Mouse (Mus musculus) hindbrain, embryonic 12.5 days (tissue): Measurements from ENCODE around the gene Wdr66. TPM values are rescaled to one million over a fixed set of nuclear protein-coding genes. Genes with fewer than 3 reads are reported as not detected.
A peak's percentile ranks its signal among the peaks of the same experiment; 100 is the strongest.

Experiments
- ATAC-seq: fragments of 200-750 bp; cut with Nextera tagmentation; 2 replicates; pipeline ENCODE4 v1.8.0; 2017; ENCODE audit warnings: moderate TSS enrichment; ENCODE audit not compliant: low FRiP score
- H3K27ac ChIP-seq: fragments of 300-500 bp; sonication (generic); 2 replicates; pipeline ENCODE4 v1.5.1; 2016; ENCODE audit warnings: mild to moderate bottlenecking
- H3K27me3 ChIP-seq: fragments of 300-500 bp; sonication (generic); 2 replicates; pipeline ENCODE4 v1.6.1; 2016; ENCODE audit warnings: mild to moderate bottlenecking
- H3K36me3 ChIP-seq: fragments of 300-500 bp; sonication (generic); 2 replicates; pipeline ENCODE4 v1.6.1; 2016; ENCODE audit warnings: mild to moderate bottlenecking
- H3K4me1 ChIP-seq: fragments of 300-500 bp; sonication (generic); 2 replicates; pipeline ENCODE4 v1.6.1; 2016
- H3K4me2 ChIP-seq: fragments of 300-500 bp; sonication (generic); replicated peaks from 2 replicates; pipeline ENCODE4 v1.6.1; 2016; ENCODE audit warnings: mild to moderate bottlenecking
- H3K4me3 ChIP-seq: fragments of 300-500 bp; sonication (generic); 2 replicates; pipeline ENCODE4 v1.5.1; 2016; ENCODE audit warnings: mild to moderate bottlenecking
- H3K9ac ChIP-seq: fragments of 300-500 bp; sonication (generic); 2 replicates; pipeline ENCODE4 v1.6.1; 2016; ENCODE audit warnings: mild to moderate bottlenecking, moderate library complexity
- H3K9me3 ChIP-seq: fragments of 300-500 bp; sonication (generic); replicated peaks from 2 replicates; pipeline ENCODE4 v1.6.1; 2016; ENCODE audit warnings: mild to moderate bottlenecking
- whole genome bisulfite sequencing: fragments of 180-500 bp; shearing (Covaris S2); methylation state at CpG from one replicate; pipeline ENCODE4 v1.1.7; 2016; 5-methylcytosine and 5-hydroxymethylcytosine counted together
- polyA plus RNA-seq: library from polyadenylated mRNA; unstranded; fragments of >200 nt; fragmentation: Nextera tagmentation; extraction: Ambion mirVana; gene quantifications from 2 replicates; pipeline ENCODE4 v1.2.1, GENCODE M21; 2016

Gene Wdr66
- polyA plus RNA-seq, 1 experiment from 2014 or later, result 3.7 TPM

DNA sequence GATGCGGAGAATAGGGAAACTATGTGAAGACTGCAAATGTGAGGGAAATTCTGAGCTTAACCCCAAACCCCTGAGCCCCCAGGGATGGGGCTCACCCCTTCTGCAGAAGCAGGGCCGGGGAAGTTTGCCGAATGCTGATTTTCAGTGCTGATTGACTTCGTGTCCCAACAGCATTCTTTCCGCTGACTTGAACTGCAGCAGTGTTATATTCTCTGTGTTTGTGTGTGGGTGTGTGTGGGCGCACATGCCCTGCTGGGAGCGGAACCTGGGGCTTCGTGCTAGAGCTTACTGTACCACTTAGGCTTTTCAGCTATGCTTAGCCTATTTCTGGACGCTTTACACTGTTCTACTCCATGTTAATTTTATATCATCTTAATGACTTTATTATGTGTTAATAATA lies 15.5 kb upstream of the Wdr66 start:
- Histone ChIP-seq H3K36me3 (peaks cover 38% of the 10 kb centered on the region), H3K4me2 (no peak overlapping the region), H3K4me1 (no peaks in the 10 kb centered on the region), H3K9me3 (no peaks in the 10 kb centered on the region), H3K27me3 (no peaks in the 10 kb centered on the region), H3K27ac (no peak overlapping the region), H3K9ac (no peak overlapping the region), H3K4me3 (no peak overlapping the region)
- no peak for ATAC-seq
- 93% methylated on average over 9 of the region's 9 CpGs for whole genome bisulfite sequencing

- H3K9me3 ChIP-seq, result no peaks in the 10 kb centered on the region
- peaks cover 59% of the 10 kb centered on the region for H3K36me3 ChIP-seq
- no peak overlapping the region for H3K9ac ChIP-seq
- no peaks in the 10 kb centered on the region for H3K4me1 ChIP-seq
- H3K27me3 ChIP-seq, result no peaks in the 10 kb centered on the region
- no peak overlapping the region for H3K4me3 ChIP-seq
- H3K4me2 ChIP-seq, result no peak overlapping the region
- ATAC-seq, result no peak
- WGBS, result 91% methylated on average over 11 of the region's 11 CpGs
- no peak overlapping the region for H3K27ac ChIP-seq
These were observed 12.4 kb upstream of the Wdr66 start for GRCm38 (mm10) chr5:123239501-123239900.

DNA sequence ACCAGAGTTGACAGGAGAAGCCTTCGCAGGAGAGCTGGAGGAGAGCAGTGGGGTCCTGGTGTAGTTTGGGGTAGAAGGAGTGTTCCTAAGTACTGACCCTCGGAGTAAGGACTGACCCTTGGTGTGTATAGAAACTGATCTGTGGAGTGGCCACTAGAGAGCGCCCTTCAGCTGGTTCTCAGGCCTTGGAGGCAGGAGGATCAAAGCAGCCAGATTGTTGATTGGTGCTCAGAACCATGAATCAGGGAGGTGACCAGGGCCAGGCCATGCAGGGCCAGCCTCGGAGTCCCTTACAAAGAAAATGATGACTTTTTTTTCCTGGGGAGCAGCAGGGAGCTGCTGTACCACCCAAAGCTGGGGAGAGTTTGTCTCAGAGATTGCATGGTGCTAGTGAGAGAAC lies 6.4 kb upstream of the Wdr66 start:
- H3K36me3 ChIP-seq, result peaks cover 37% of the 10 kb centered on the region
- no peaks in the 10 kb centered on the region for H3K9me3 ChIP-seq
- no peak for ATAC-seq
- no peak overlapping the region for H3K9ac ChIP-seq
- H3K4me3 ChIP-seq, result no peak overlapping the region
- H3K27me3 ChIP-seq, result no peaks in the 10 kb centered on the region
- H3K27ac ChIP-seq, result no peak overlapping the region
- WGBS, result 14% methylated on average over 4 of the region's 4 CpGs
- no peak overlapping the region for H3K4me2 ChIP-seq
- H3K4me1 ChIP-seq, result no peaks in the 10 kb centered on the region

- 0 out of 2 replicates have a peak, but pooled peaks have one; percentile 11 for ATAC-seq
- 71% methylated on average over 8 of the region's 8 CpGs for WGBS
These were observed 512 bp upstream of the Wdr66 start for GRCm38 (mm10) chr5:123251390-123251789.

DNA sequence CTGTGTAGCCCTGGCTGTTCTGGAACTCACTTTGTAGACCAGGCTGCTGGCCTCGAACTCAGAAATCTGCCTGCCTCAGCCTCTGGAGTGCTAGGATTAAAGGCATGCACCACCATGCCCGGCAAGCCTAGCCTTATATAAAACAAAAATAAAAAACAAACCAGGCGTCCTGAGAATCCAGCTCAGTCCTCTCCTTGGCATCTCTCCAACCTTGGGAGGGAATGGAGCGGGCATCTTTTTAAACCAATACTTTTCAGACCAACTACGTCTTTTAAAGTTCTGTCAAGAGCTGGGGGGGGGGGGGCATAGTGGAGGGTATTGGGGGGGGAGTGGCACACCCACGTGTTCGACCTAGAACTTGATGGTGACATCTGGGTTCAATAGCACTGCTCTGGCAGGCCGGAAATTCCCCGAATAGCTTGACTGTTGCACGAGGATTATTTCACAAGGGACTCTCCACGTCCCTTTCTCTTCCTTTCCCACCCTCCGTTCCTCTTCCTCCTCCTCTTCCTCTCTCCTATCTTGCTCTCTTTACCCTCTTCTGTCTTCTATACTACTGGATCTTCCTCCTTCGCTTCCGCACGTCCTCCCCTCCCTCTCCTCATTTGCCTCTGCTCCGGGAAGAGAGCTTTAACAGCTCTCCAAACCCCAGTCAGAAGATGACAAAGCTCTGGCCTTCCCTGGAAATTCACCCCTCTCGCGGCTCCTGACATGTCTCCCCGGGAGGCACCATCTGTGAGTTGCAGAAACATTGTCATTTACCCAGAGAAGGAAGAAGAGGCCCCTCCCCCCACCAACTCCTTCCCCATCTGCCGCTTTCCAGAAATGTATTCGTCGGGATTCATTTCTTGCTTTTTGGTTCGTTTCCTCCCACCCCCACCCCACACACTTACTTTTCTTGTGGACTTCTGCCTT lies 5.2 kb downstream of the Wdr66 start:
- Histone ChIP-seq H3K9ac (0 out of 2 replicates have a peak overlapping the region, but pooled peaks have one; percentile 9), H3K4me2 (peak overlapping the region; percentile 45), H3K27ac (peak overlapping the region; percentile 82), H3K36me3 (no peaks in the 10 kb centered on the region), H3K27me3 (peaks cover 14% of the 10 kb centered on the region; the same call in 1 of the 2 replicates), H3K4me1 (peaks cover 11% of the 10 kb centered on the region), H3K9me3 (no peaks in the 10 kb centered on the region), H3K4me3 (no peak overlapping the region)
- 29% methylated on average over 23 of the region's 23 CpGs for WGBS
- ATAC-seq, result no peak

More at GRCm38 (mm10) chr5:123251390-123251789, 512 bp upstream of the Wdr66 start:
- Histone ChIP-seq H3K27ac (no peak overlapping the region), H3K9me3 (no peaks in the 10 kb centered on the region), H3K4me2 (peak overlapping the region; percentile 52; the same call in 1 of the 2 replicates), H3K36me3 (peaks cover 7% of the 10 kb centered on the region; the same call in 1 of the 2 replicates), H3K4me3 (no peak overlapping the region), H3K27me3 (peaks cover 14% of the 10 kb centered on the region; the same call in 1 of the 2 replicates), H3K9ac (no peak overlapping the region), H3K4me1 (peaks cover 3% of the 10 kb centered on the region)

- Histone ChIP-seq H3K9me3 (no peaks in the 10 kb centered on the region), H3K36me3 (no peaks in the 10 kb centered on the region), H3K27me3 (peaks cover 8% of the 10 kb centered on the region; the same call in 1 of the 2 replicates), H3K4me2 (no peak overlapping the region), H3K27ac (no peak overlapping the region), H3K9ac (no peak overlapping the region), H3K4me3 (no peak overlapping the region), H3K4me1 (peaks cover 10% of the 10 kb centered on the region)
- 57% methylated on average over 5 of the region's 5 CpGs for WGBS
- no peak for ATAC-seq
These were observed 7.1 kb downstream of the Wdr66 start for GRCm38 (mm10) chr5:123258990-123259389.

- no peaks in the 10 kb centered on the region for H3K27me3 ChIP-seq
- no peak overlapping the region for H3K9ac ChIP-seq
- peaks cover 10% of the 10 kb centered on the region for H3K4me1 ChIP-seq
- no peak overlapping the region for H3K27ac ChIP-seq
- no peaks in the 10 kb centered on the region for H3K36me3 ChIP-seq
- no peak overlapping the region for H3K4me2 ChIP-seq
- no peak for ATAC-seq
- H3K4me3 ChIP-seq, result no peak overlapping the region
- no peaks in the 10 kb centered on the region for H3K9me3 ChIP-seq
- 80% methylated on average over 8 of the region's 8 CpGs for WGBS
These were observed 8.8 kb downstream of the Wdr66 start for GRCm38 (mm10) chr5:123260698-123261097.

DNA sequence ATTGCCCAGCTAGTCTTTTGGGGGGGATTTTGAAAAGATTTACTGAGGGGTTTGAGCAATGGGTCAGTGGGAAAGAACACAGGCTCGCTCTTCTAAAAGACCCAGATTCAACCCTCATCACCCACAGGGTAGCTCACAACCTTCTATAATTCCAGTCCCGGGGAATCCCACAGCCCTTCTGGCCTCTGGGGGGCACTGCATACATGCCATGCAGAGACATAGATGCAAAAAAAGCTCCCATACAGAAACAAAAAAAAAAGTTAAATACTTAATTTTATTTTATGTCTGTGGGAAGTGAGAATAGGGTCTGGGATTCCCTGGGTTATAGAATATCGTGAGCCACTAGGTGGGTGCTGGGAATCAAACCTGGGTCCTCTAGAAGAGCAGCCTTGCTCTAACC lies 15.0 kb downstream of the Wdr66 start:
- Histone ChIP-seq H3K9ac (no peak overlapping the region), H3K4me2 (no peak overlapping the region), H3K9me3 (no peaks in the 10 kb centered on the region), H3K27ac (no peak overlapping the region), H3K27me3 (no peaks in the 10 kb centered on the region), H3K36me3 (no peaks in the 10 kb centered on the region), H3K4me3 (no peak overlapping the region), H3K4me1 (no peaks in the 10 kb centered on the region)
- no peak for ATAC-seq
- WGBS, result 91% methylated on average over 3 of the region's 3 CpGs

GRCm38 (mm10) chr5:123268477-123269474 lies 16.9 kb downstream of the Wdr66 start:
- H3K9ac ChIP-seq, result no peak overlapping the region
- no peaks in the 10 kb centered on the region for H3K4me1 ChIP-seq
- WGBS, result 73% methylated on average over 28 of the region's 28 CpGs
- H3K4me2 ChIP-seq, result no peak overlapping the region
- no peaks in the 10 kb centered on the region for H3K36me3 ChIP-seq
- ATAC-seq, result no peak
- H3K9me3 ChIP-seq, result no peaks in the 10 kb centered on the region
- H3K4me3 ChIP-seq, result no peak overlapping the region
- no peak overlapping the region for H3K27ac ChIP-seq
- H3K27me3 ChIP-seq, result no peaks in the 10 kb centered on the region

DNA sequence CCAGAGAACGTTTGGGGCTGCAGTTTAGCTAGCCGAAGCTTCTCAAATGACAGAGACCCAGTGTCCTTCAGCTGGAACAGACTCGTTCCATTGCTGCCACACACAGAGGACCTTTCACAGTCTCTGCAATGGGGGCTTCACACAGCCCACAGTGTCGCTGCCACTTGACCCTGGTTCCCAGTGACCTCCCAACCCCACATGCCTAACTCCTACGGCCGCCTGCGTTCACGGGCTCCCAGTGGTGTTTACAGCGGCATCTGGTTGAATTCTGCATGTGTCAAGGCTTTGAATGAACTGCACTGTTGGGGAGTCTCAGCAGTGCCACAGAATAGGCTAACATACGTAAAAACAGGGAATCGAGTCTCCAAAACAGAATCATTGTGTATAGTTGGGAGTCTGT lies 19.0 kb downstream of the Wdr66 start:
- Histone ChIP-seq H3K27ac (no peak overlapping the region), H3K9me3 (no peaks in the 10 kb centered on the region), H3K9ac (no peak overlapping the region), H3K4me3 (no peak overlapping the region), H3K4me2 (no peak overlapping the region), H3K4me1 (peaks cover 8% of the 10 kb centered on the region), H3K36me3 (no peaks in the 10 kb centered on the region), H3K27me3 (no peaks in the 10 kb centered on the region)
- WGBS, result 46% methylated on average over 11 of the region's 11 CpGs
- ATAC-seq, result no peak

DNA sequence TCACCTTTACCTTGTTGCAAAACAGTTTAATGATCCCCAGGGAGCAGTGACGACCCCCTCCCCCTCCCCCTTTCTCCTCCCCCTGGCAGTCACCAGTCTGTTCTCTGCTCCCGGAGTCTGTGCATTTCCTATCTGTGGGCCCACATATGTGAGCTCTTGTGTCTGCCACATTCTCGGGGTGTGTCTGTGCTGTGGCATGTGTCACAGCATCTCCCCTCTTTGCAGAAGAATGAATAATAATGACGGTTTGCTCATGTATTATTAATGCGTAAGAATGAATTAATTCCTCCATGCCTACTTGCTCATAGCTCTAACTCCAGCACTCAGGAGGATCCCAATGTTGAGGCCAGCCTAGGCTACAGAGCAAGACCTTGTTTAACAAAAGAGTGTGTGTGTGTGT lies 21.0 kb downstream of the Wdr66 start:
- ATAC-seq, result no peak
- no peaks in the 10 kb centered on the region for H3K27me3 ChIP-seq
- 43% methylated on average over 5 of the region's 5 CpGs for WGBS

More for the DNA sequence above, 21.0 kb downstream of the Wdr66 start:
- H3K4me1 ChIP-seq, result peaks cover 16% of the 10 kb centered on the region
- H3K36me3 ChIP-seq, result no peaks in the 10 kb centered on the region
- H3K4me2 ChIP-seq, result no peak overlapping the region
- no peak overlapping the region for H3K9ac ChIP-seq
- no peak overlapping the region for H3K4me3 ChIP-seq
- H3K27ac ChIP-seq, result no peak overlapping the region
- H3K9me3 ChIP-seq, result no peaks in the 10 kb centered on the region
